Mouse (Mus musculus) megakaryocyte, embryonic 14.5 days (primary cell): ENCODE data around the gene 1110004F10Rik. TPM values are rescaled to one million over a fixed set of nuclear protein-coding genes. Genes with fewer than 3 reads are reported as not detected.
"Not testable (repeated sequence)": the region's sequence is repeated elsewhere in the genome, so short reads cannot be mapped to it uniquely, and the experiment has no call there.

Source experiments
- H3K27me3 ChIP-seq: replicated peaks from 2 replicates; pipeline ENCODE3; 2012; ENCODE audit warnings: inconsistent platforms
- H3K36me3 ChIP-seq: replicated peaks from 2 replicates; pipeline ENCODE3; 2012; ENCODE audit warnings: low read length, inconsistent platforms, mixed read lengths
- H3K4me1 ChIP-seq: 2 replicates; pipeline ENCODE4 v1.6.1; 2012; ENCODE audit warnings: inconsistent platforms
- H3K4me3 ChIP-seq: replicated peaks from 2 replicates; pipeline ENCODE3; 2012; ENCODE audit warnings: moderate library complexity, mild to moderate bottlenecking, inconsistent platforms
- H3K9me3 ChIP-seq: 2 replicates; pipeline ENCODE4 v1.6.1; 2012; ENCODE audit warnings: inconsistent platforms
- FLI1 ChIP-seq: IDR thresholded peaks from 2 replicates; pipeline ENCODE4 v1.6.1; 2012; ENCODE audit warnings: low read length, inconsistent platforms, mixed read lengths
- GATA1 ChIP-seq: IDR thresholded peaks from 3 replicates; pipeline ENCODE4 v1.6.1; 2012; ENCODE audit warnings: mixed read lengths, low read length, inconsistent platforms, borderline replicate concordance
- polyA plus RNA-seq: library from polyadenylated mRNA; stranded (reverse); fragments of >175 nt; gene quantifications from 2 replicates; pipeline ENCODE4 v1.2.3, GENCODE M21; 2012; ENCODE audit warnings: low replicate concordance; ENCODE audit not compliant: insufficient read depth

The 1110004F10Rik gene
- polyA plus RNA-seq, 1 experiment = 59.4 TPM

DNA sequence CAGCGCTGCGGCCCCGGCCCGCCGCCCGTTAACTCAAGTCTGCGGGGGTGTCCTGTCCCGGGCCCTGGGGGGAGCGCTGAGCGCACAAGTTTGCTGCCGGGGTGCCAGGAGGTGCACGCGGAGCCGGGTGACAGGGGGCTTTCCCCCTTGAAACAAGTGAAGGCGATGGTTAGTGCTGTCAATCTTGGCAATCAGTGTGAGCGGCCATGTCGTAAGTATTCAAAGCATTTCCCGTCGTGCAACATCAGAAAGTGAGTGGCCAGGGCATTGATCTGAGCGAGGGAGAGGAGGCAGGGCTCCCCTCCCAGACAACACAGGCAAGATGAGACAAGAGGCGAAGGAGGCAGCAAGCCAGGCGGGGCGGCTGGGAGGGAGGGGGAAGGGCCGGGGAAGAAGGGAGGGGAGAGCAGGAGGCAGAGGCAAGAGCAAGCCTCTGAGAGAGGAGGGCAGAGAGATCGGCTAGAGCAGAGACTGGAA is 4.9 kb upstream of the 1110004F10Rik start:
- Histone ChIP-seq H3K4me3 (peak overlapping the region; percentile 91), H3K27me3 (peaks cover 94% of the 10 kb centered on the region), H3K4me1 (peaks cover 56% of the 10 kb centered on the region), H3K9me3 (0 out of 2 replicates have a peak, but pooled peaks cover 2% of the 10 kb centered on the region), H3K36me3 (no peaks in the 10 kb centered on the region)
- TF ChIP-seq GATA1 (no peak), FLI1 (no peak)

DNA sequence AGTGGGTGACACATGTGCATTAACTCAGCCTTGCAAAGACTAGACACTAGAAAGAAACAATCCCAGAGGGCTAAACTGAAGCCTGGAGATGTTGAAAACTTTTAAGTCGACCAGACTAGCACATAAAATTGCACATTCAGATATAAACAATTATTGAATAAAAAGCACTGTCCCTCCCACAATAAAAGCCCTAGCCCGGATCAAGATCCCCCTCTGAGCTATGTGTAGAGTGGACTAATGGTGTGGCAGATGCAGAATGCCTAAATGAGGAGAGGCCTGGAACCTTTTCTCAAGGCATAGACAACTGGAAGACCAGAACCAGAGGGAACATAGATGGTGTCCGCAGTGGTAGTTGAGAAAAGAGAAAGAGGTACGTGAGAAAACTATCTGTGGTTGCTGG is 3.7 kb upstream of the 1110004F10Rik start:
- H3K4me1 ChIP-seq = peaks cover 68% of the 10 kb centered on the region
- TF ChIP-seq GATA1 = no peak
- TF ChIP-seq FLI1 = no peak
- 0 out of 2 replicates have a peak, but pooled peaks cover 2% of the 10 kb centered on the region for H3K9me3 ChIP-seq
- H3K27me3 ChIP-seq = peaks cover 92% of the 10 kb centered on the region
- no peaks in the 10 kb centered on the region for H3K36me3 ChIP-seq
- H3K4me3 ChIP-seq = no peak overlapping the region

DNA sequence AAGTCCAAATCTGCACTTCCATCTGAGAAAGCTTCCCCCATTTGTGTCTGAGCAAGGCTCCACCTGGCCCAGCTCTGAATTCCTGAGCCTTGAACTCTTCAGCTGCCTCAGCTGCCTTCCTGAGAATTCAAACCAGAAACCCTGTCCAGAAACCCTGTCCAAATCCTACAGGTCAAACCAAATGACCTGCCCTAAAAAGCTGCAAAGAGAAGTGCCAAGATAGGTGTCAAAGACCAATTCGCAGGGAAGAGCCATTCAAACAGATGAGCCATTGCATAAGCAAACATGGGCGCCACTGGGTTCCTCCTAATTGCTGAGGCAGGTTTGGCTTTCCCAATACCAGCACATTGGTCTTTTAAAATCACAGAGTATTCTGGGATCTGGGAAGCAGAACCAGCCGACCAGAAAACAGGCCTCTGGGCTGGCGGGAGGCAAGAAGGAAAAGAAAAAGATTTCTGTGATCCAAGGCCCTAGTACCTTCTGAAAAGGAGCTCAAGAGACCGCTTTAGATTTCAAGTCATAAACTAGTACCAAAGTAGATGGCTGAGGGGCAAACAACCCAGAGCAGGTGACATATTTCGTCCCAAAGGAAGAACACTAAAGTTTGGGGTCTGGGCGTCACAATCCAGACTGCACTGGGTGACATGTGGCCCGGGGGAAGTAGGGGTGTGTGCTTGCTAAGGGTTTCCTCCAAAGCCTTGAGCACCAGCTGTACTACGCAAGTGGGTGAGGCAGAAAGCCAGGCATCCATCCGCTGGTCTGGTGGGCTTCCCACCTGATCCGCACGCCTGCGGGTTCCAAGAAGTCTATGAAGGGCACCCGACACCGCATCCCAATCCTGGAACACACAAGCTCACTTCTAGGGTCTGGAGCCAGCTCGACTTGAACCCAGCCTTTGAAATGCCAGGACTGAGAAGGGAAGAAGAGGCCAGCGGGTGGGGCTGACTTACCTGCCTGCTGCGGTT is 2.3 kb upstream of the 1110004F10Rik start:
- peaks cover 62% of the 10 kb centered on the region for H3K4me1 ChIP-seq
- 0 out of 2 replicates have a peak, but pooled peaks cover 2% of the 10 kb centered on the region for H3K9me3 ChIP-seq
- H3K27me3 ChIP-seq = peaks cover 84% of the 10 kb centered on the region
- TF ChIP-seq GATA1 (no peak), FLI1 (no peak)
- H3K4me3 ChIP-seq = no peak overlapping the region
- no peaks in the 10 kb centered on the region for H3K36me3 ChIP-seq

DNA sequence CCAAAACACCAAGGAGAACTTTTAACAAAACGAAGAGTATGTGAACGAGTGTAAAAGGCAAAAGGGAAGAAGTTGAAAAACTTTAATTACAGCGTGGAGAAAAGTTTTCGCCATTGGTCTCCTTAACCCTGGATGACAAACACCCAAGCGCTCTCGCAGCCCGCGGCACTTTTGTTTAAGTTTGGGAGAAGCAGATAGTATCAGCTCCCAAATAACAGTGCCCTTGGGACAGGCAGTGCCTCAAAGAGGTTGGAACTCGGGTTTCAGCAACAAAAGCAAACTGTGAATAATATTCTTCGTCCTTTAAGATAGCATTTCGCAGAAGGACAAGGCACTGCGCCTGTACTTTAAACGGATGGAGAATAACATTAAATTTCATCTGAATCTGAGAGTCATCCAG is 1.2 kb upstream of the 1110004F10Rik start:
- H3K27me3 ChIP-seq = peaks cover 79% of the 10 kb centered on the region

DNA sequence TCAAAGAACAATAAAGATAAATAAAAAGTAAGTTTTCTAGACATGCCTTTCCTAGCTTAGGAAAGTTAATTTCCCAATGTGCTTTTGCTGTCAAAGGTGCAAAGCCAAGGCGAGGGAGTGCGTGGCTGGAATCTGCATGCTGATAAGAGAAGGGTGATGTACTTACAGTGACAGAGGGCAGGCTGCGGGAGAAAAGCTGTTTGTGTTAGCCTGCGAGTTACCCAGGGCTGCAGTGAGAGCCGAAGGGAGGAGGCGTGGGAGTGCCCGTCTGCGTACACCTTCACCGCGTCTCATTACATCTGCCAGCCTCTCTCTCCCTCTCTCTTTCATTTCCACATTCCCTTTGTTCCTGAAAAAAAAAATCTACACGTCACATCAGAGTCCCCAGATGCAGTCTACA is 686 bp upstream of the 1110004F10Rik start, which contains the start of gene Sox6:
TSS of gene Sox6 (minus strand) at position 286 of the 400 bp plus-strand sequence.
- peaks cover 75% of the 10 kb centered on the region for H3K27me3 ChIP-seq

More for the DNA sequence above, 1.2 kb upstream of the 1110004F10Rik start:
- H3K4me1 ChIP-seq = peaks cover 57% of the 10 kb centered on the region
- no peaks in the 10 kb centered on the region for H3K36me3 ChIP-seq
- TF ChIP-seq FLI1 (no peak), GATA1 (no peak)
- 0 out of 2 replicates have a peak, but pooled peaks cover 2% of the 10 kb centered on the region for H3K9me3 ChIP-seq
- H3K4me3 ChIP-seq = no peak overlapping the region

DNA sequence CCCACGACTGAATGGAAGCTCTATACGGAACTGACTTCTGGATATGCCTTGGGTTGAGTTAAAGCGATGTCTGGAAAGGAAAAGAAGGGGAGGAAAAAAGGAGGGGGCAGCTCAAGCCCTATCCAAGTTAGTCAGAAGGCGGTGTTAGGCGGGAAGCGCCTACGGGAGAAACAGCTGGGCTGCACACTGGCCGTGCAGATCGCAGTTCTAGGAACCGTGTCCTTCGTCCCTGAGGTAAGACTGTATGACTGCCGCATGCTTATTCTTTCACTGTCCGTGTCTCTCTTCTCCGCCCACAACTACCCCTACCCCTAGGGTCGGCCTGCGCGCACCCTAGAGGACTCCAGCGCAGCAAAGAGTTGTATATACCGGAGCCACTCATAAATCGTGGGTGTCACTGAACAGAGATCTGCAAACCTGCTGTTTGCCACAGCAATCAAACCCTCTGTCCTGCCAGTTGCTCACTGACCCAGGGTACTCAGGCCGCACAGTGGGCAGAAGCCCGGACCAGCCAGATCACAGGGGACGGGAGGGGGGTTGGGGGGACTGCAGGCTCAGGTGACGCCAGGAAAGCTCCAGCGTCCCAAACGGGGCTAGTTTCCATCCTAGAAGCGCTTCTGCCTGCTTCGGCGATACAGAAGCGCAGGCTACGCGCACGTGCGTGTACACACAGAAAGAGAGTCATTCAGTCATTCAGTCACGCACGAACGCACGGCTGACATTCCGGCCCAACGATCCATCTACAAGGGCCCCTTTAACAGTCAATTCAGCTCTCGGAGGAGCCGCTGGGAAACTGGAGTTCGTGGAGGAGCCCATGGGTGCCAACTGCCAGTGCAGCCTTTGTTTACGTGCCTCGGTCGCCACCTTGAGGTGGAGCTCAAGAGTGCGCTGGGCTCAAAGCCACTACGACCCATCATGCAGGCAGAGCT is 605 bp downstream of the 1110004F10Rik start:
- Histone ChIP-seq H3K4me3 (peak overlapping the region; percentile 94), H3K27me3 (peaks cover 62% of the 10 kb centered on the region), H3K9me3 (0 out of 2 replicates have a peak, but pooled peaks cover 2% of the 10 kb centered on the region), H3K36me3 (no peaks in the 10 kb centered on the region), H3K4me1 (peaks cover 39% of the 10 kb centered on the region)
- no peak for TF ChIP-seq FLI1
- no peak for TF ChIP-seq GATA1

More for the DNA sequence above, 686 bp upstream of the 1110004F10Rik start, which contains the start of gene Sox6:
- peak within 1 kb of the TSS; percentile 94 for H3K4me3 ChIP-seq
- no peaks in the 10 kb centered on the region for H3K36me3 ChIP-seq
- TF ChIP-seq FLI1 (no peak), GATA1 (no peak)
- peaks cover 52% of the 10 kb centered on the region for H3K4me1 ChIP-seq
- H3K9me3 ChIP-seq = 0 out of 2 replicates have a peak, but pooled peaks cover 2% of the 10 kb centered on the region

DNA sequence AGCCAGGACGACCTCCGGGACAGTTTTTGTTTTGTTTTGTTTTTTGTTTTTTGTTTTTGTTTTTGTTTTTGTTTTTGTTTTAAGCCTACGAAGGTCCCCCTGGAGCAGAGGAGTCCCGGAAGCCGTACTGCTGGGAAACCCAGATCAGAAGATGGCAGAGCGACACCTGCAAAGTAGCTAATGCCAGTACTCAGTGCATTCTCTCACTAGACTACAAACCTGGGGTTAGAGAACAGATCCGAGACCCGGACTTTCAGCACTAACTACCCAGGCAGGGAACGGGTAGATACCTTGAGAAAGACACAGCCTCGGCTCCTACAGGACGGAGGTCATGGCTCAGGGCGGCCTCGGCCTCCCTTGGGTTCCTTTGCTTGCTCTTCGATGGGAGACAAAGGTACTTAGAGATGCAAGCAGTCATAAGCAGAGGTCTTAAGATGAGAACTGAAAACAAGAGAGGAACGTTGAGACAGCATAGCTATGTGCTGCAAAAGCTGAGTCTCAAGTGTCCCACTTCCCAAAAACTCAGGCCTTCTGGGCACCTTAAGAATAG is 1.3 kb downstream of the 1110004F10Rik start:
- Histone ChIP-seq H3K9me3 (0 out of 2 replicates have a peak, but pooled peaks cover 2% of the 10 kb centered on the region), H3K36me3 (no peaks in the 10 kb centered on the region), H3K4me3 (peak overlapping the region; percentile 94), H3K27me3 (peaks cover 56% of the 10 kb centered on the region), H3K4me1 (peaks cover 37% of the 10 kb centered on the region)
- TF ChIP-seq GATA1 (no peak), FLI1 (no peak)

DNA sequence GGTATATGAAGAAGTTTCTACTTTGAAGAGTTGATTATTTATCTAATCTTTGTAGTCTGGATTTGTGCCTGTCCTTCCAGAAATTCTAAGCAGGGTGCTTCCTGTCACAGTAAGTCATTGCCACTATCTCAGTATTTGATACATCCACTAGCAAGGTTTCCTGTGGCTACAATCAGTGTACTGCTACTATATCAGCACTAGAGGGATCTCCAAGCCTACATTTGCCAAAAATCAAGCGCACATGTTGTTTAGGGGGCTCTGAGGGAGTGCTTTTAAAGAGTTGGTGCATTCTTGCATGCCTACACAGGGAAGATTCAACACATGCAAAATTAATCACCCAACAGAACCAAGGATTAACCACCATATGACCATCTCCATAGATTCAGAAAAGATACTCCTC is 21.5 kb downstream of the 1110004F10Rik start:
- Histone ChIP-seq H3K36me3 (no peaks in the 10 kb centered on the region), H3K9me3 (no peaks in the 10 kb centered on the region), H3K4me3 (no peak overlapping the region), H3K4me1 (no peaks in the 10 kb centered on the region), H3K27me3 (no peaks in the 10 kb centered on the region)
- TF ChIP-seq GATA1 = no peak
- TF ChIP-seq FLI1 = no peak

DNA sequence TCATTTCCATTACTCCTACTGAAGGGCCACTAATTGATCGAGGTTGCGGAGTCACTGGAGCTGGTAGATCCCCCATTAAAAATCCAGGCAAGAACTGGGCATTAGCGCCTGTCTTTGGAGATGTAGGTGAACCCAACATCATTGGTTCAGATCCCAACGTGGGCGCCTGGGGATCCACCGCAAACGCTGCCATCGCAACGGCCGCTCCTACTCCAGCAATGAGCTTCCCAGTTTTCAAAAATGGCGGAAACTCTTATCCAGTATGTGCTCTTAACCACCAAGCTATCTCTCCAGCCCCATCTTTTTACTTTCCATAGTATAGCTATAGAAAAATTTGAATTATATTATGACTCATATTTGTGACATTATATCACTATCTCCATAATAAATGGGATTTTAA is 45.2 kb downstream of the 1110004F10Rik start, which contains the start of gene Gm4353:
TSS of gene Gm4353 (minus strand) at position 270 of the 400 bp plus-strand sequence.
- not testable (repeated sequence) for H3K36me3 ChIP-seq, H3K27me3 ChIP-seq, H3K9me3 ChIP-seq, H3K4me3 ChIP-seq, H3K4me1 ChIP-seq
